Mouse (Mus musculus) embryo, embryonic 10.5 days (tissue): ENCODE measurements around the gene Fam151b.

ENCODE experiments used
- DNase-seq: peaks from one replicate; pipeline ENCODE4 v3.0.0-alpha.2; 2015; ENCODE audit warnings: low spot score

The Fam151b gene

DNA sequence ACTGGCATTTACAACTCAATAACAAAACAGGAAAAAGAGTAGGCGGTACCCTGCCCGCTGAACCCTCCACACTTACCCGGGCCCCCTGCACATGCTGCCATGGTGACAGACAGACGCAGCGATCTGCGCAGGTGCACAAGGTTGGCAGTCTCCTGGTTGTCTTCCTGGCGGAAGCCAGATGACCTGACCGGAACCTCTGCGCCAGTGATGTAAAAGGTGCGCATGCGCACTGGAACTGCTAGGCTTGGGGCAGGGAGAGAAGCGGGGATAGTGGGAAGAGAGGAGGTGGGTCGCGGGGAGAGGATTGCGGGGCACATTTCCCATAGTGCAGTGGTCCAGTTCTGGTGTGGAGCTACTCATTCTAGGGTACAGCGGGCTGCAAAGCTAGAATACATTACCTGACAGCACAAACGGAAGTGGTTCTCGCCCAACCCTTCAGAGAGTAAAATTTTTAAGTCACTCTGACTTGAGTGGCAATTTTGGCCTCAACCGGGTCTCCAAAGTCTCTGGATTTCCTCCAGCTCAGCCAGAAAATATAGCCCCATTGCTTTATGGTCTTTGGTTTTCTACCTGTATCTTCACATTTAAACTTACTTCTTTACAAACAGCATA, at the start of gene Fam151b:
Gene Fam151b, minus strand, starts transcription at position 164 of the 612 bp plus-strand sequence.
- DNase-seq: peak; percentile 98

DNA sequence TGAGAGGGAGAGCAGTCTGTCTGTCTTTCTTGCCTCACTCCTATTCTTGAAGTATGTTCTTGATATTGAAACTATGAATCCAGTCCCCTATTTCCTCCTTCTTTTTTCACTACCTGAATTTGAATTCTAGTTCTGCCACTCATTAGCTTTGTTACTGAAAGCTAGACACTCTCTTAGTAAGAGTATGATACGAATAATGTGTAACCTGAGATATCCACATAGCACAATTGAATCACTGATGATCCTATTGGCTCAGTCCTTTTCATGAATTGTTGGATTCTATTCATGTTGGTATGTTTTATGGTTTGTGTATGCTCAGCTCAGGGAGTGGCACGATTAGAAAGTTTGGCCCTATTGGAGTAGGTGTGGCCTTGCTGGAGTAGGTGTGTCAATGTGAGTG, 48.4 kb upstream of the Fam151b start:
- DNase-seq: no peak

DNA sequence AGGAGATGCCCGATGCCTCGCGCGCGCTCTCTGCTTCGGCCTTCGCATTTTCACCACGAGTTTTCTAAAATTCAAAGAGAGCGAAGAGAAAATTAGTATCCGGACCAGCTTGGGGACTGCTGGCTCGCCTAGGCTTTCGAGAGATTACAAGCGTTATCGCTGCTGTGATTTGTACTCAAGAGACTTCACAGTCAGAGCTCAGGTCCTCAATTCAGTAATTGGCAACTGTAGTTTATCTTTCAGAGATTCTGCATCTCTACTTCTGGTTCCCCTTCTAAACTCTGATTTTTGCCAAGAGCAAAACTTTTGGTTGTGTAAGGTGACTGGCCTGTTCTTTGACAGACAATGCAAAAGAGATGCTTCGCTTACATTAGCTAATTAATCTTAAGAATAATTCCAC, 47.4 kb upstream of the Fam151b start:
- DNase-seq: no peak

DNA sequence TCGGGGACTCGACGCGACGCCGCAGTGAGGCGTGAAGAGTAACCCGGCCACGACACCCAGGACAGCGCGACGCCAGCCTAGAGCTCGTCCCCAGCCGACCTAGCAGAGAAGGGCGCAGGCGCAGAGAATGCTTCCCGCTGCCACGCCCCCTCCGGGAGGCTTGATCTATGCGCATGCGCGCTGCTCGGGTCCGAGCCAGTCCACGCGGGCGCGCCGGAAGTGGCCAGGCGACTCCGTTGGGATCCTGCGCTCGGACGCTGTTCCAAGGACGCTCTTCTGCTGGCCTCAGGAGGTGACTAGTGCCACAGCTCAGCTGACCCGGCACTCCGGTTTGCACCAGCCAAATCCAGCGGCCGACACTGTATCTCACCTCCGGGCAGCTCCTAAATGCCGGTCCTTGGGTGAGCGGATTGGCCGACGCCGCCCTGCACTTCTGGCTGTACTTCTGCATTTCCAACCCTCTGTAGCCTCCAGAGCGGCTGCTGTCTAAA, 47.0 kb upstream of the Fam151b start, which contains the start of gene Zfyve16:
Gene Zfyve16, minus strand, starts transcription at position 148 of the 491 bp plus-strand sequence.
- DNase-seq: peak; percentile 99

DNA sequence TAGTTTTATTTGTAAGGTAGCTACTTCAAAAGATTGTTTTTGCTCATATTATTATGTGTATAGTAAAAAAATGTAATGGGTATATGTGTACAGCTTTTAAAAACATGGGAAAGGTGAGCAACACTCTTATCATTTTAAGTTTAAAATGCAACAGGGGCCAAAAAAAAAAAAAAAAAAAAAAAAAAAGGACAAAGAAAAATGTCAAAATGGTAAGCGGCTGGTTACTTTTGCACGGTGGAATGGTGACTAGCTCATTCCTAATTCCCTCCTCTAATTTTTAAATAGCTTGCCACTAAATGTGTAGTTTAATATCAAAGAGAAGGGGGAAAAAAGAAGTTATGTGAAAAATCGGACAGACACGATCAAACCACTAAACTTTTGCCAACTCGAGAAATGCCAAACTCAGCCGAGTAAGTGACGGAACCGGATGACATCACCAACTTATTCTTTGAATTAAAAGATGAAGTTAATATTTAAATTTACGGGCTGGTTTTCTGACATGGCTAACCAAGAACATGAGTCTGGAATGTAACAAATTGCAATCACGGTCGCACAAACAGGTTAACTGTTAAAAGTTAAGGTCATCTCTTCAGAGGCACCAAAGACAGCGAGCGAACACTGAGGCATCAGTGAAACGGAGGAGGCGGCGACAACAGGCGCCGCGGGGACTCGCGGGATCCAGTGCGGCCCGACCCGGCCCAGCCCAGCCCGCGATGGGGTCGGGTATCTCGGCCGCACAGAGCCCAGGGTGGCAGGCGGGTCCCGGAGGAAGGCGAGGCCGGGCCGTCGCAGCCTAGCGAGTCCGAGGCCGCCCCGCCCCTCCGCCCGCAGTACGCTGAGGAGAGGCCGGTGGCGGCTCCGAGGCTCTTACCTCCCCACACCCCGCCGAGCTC, 46.3 kb upstream of the Fam151b start:
- DNase-seq: no peak

DNA sequence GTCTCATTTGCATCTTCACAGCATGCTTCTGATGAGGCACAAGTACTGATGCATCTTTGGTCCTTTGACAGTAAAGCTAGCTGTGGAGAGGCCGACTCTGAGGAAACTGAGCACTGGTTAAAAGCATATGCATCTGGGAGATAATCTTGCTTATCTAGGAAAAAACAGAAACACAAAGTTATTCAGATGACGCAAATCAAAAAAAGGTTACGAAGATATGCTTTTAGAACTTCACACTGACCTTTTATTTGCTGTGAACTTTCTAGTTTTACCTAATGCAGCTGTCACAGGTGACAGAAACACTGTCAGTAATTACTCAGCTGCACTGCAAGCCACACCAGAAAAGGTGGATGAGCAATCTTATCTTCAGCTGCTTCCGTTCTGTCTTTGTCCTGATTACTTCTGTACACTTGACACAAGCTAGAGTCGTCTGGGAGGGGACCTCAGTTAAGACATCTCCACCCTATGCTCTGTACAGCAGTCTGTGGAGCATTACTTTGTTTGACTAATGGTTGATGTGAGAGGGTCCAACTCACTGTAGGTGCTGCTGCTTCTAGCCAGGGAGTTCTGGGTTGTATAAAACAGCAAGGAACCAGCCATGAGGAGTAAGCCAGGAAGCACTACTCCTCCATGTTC, 39.5 kb upstream of the Fam151b start:
- no peak for DNase-seq

DNA sequence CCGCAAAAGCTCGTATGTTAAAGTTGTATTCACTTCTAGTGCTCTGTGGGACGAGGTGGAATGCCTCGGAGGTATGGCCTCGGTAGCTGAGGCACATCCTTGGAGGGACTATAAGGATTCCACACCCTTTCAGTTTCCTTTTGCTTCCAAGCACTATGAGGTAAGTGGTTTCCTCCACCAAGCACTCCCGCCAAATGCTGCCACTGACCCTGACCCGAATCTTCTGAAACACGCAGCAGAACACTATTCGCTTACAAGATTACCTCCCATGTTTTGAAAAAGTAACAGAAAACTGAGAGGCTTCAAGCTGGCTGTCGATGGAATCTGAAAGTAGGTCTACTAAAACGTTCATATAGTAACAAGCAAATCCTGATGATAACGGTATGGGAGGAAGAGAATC, 21.1 kb upstream of the Fam151b start:
- DNase-seq: no peak

DNA sequence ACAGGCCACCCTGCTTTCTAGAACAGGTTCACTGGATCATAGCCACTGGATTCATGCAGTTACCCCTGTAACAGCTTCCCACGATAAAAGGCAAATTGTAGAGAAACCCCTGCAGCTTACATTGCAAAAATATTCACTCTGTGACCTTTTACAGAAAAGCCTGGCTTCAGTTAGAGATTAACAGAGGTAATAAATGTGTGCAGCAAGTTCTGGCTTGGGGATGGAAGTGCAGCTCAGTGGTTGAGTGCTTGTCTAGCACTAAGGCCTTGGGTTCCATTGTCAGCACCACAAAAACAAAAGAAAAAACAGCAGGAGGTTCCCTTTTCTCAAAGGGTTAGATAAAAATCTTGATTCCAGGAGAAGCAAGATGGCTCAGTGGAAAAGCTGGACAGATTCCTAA, 8.1 kb upstream of the Fam151b start:
- DNase-seq: no peak

DNA sequence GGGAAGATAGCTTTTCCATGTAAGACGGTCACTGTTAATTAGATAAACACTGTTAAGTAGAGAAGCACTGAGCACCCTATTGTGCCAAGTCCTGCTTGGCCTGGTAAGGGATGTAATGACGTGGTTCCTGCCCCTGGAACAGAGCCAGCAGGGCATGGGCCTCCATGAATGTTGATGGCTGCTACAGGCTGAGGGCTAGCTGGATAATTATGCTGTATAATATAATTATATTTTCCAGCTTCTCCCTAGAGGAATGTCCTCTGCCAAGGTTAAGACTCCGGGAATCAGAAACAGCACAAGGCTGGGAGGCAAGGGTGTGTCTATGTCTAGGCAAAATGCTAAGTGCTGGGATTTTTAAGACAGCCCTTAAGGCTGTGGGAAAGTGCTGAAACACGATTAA, 7.0 kb upstream of the Fam151b start:
- DNase-seq: no peak

DNA sequence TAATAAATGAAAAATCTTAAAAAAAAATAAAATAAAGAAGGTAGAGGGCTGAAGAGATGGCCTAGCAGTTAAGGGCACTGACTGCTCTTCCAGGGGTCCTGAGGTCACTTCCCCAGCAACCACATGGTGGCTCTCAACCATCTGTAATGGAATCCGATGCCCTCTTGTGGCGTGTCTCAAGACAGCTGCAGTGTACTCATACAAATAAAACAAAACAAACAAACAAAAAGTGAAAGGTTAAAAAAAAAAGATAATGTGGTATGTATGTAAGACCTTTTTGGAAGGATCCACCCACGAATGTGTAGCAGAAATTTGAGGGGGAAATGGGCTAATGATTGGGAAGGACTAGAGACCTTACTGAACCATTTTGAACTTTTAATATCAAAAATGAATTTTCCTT, 467 bp downstream of the Fam151b start:
- peak; percentile 78 for DNase-seq

DNA sequence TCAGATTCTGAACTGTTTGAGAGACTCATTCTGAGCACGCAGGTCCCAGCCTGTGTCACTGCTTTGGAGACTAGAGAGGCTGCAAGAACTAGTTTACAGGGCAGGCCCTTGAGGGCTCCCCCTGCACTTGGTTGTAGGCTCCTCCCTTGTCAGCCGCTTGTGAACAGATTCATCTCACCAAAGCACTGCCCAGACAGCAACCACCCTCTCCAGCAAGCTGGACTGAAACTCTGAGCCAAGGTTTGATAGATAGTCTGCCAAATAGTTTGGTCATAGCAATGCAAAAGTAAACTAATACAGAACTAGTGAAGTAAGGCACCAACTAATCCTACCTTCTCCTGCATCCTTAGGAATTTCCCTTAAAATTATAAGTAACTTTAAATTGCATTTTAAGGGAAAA, 13.7 kb downstream of the Fam151b start:
- no peak for DNase-seq

DNA sequence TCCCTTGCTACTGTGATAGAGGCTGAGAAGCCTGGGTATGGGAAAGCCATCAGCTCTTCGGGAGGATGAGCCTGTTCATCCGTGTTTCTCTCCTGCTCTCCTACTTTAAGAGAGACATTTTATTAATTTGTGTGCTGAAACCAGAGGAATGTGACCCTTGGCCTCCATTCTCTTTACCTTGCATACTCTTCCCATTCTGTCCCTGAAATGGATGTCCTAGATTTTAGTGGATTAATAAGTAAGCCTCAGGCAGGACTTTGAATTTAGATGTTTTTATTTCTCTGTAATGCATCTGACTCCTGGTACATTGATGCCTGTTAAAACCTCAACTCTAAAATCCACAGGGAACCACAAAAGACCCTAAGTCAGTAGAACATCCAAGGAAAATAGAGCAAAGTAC, 14.4 kb downstream of the Fam151b start:
- no peak for DNase-seq

DNA sequence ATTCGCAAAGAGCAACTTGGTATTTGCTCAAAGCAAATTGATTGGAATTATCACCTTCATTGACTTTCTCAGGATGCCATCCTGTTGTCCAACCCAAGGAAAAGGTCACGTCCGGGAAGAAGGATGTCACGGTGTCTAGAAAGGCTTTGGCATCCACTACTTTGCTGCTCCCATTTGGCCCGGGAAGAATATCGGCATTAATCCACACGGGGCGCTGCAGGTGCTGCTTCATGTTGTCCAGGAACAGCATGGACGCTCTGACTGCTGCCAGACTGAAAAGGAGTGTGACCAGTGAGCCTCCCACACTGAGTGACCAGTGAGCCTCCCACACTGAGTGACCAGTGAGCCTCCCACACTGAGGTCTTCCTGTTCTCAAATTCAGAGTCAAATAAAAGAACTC, 15.9 kb downstream of the Fam151b start:
- no peak for DNase-seq

DNA sequence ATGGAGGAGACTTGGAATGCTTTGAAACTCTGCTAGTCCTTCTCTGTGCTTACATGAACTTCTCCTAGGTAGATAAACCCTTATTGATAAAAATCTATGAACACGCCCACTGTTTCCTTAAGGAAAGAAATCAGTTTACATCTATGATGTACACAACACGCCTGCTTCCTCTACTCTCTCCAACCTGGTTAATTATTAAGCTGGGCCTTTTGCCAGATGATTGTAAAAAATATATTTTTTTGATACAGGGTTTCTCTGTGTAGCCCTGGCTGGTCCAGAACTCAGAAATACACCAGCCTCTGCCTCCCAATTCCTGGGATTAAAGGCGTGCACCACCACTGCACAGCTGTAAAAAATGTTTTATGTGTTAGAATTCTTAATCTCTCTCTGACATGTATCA, 19.1 kb downstream of the Fam151b start:
- no peak for DNase-seq

DNA sequence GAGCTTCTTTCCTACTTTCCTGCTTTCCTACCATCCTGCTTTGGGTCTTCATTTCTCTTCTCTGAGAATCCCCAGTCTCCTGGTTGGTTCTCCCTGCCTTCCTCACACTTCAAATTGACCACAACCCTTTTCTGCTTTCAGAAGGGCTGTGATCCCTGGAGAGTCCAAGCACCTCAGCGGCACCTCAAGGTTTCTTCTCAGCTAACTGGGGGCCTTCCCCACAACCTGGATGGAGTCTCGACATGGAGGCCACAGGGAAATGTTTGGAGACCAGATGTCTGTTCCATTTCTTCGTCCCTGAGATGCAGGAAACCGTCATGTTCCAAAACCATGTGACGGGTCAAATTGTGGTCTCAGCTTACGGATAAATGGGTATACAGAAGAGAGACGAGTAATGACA, 36.9 kb downstream of the Fam151b start:
- no peak for DNase-seq

DNA sequence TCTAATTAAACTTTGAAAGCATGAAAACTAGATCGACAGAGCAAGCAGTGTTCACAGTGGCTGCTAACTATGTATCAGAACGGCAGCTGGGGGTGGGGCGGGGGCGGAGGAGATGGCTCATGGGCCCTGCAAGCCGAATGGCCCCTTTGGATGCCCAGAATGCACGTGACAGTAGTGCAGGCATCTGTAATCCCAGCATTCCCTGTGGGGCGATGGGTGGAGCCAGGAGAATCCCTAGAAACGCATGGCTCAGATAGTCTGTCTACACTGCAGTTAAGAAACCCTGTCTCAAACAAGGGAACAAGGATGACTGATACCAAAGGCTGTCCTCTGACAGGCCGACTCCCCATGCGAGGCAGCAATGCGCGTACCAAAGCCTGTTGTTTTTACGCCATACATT, 43.5 kb downstream of the Fam151b start:
- no peak for DNase-seq

DNA sequence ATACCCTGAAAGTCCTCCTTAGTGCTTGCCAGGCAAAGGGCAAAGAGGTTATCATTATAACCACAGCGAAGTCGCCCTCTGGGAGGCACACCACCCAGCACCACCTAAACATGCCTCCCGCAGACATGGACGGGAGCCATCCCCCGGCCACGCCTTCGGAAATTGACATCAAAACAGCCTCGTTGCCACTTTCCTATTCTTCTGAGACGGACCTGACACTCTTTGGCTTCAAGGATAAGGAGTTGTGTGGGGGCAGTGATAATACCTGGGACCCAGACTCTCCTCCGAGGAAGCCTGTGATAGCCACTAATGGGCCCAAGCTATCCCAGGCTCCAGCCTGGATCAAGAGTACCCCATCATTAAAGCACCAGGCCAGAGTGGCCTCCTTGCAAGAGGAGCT, 45.2 kb downstream of the Fam151b start:
- DNase-seq: no peak

DNA sequence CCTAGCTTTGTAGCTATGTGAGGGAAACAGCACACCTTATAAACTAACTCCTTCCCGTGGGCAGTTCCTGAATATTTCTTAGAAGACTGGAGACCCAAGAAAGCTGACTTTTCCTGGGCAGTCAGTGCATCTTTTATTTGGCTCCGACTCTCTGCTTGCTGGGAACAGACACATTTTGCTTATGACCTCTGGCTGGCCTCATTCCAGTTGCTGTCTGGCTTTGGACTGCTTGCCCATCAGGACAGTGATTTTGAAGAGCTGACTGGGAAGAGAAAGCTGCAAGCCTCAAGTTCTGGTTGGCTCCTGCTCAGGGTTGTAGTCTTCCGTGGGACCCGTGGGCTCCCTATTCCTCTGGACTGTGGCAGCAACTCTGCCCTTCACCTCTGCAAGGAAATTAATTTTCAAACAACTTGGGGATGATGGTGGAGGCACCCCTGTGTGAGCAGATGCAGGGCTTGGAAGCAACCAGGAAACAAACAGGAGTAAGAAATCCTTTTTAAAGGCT, 56.4 kb downstream of the Fam151b start:
- DNase-seq: peak; percentile 5

DNA sequence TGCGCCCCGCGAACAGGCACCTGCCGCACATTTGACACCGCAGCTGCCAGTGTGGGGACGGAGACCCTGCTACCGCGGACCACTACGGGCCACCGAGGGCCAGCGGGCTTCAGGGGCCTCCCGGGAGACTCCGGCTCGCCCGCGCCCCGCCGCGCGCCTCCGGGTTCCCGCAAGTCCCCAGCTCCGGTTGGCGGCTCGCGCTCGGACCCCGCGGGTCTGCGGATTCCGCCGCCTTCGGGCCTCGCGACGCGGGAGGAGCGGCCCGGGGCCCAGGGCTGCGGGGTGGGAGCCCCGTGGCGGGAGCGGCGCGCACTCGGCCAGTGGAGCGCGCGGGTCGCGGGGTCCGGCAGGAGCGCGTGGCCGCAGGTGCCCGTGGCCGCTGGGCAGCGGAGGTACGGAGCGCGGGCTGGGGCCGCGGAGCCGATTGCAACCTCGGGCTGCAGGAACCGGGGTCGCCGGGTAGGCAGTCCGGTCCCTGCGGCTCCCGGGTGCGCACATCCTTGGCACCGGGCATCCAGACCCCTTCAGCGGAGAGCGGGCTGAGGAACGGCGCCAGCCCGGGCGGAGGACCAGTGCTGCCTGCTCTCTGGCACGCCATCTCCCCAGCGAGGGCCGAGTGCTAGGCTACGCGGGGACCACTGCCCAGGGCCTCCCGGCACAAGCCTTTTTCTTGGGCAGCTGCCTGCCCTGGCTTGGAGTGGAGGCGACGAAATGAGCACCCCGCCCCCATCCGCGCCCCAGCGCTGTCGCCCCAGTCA, 57.3 kb downstream of the Fam151b start:
- peak; percentile 34 for DNase-seq

DNA sequence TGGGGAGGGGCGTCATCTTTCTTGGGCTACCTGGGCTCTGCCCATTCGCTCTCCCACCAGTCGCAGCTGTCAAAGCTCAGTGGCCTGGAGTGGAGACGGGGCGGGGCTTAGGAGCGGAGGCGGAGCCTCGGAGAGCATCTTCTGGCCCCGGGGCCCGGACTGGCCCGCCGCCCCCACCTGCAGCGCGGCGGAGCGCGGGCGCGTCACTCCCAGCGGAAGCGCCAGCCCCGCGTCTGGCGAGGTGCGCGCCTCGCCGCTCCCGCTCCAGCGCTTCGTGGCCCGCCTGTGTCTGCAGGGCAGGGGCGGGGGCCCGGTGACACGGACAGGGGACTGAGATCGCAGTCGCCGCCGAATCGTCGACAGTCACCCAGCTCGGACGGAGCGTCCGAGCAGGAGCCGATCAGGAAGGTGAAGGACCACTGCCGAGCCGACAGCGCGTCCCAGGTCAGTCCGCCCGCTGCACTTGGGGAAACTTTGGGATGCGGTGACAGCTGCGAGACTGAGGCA, 58.0 kb downstream of the Fam151b start, which contains the start of gene Ankrd34b:
Gene Ankrd34b, plus strand, starts transcription at position 139 of the 507 bp plus-strand sequence.
- DNase-seq: peak; percentile 78

DNA sequence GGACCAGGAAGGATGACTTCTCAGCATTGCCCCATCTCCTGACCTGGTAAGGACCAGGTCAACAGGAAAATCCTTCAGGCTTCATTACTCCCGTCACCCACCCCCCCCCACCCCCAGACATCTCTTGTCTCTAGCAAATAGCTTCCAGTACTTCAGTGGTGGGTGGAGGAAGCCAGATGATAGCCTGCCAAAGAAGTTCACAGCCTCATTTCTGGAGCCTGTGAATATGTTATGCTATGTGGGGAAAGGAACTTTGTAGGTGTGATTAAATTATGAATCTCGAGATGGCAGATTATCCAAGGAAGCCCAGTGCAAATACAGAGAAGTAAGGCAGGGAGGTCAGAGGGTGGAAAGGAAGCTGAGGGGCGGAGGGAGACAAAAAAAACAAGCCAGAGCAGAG, 60.1 kb downstream of the Fam151b start:
- DNase-seq: no peak

DNA sequence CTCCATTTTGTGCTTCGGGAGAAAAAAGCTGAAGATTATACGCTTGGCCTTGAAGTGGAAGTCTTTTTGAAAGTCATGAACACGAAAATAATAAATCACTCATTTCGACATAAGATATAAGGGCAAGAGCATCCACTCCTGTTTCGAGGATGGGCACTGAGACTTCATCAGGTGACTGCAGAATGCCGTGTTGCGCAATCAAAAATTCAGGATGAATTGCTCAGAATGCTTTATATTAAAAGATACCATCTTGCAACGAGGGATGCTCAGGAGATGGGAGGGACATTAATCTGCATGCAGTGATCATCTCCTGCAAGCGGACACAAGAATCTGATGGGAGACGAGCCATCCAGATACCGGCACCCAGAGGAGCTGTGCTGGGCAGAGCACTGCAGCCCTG, 64.2 kb downstream of the Fam151b start:
- no peak for DNase-seq
